Mouse (Mus musculus): ENCODE measurements around the gene Hexim1. TPM values are rescaled to one million over a fixed set of nuclear protein-coding genes. Genes with fewer than 3 reads are reported as not detected.

Hexim1 gene
- polyA plus RNA-seq, 1 experiment: 25.6 TPM

- DNase-seq (ENCODE audit: extremely low spot score in 1 of 2, low spot score in 1 of 2): peak; percentile 78 to 85
These were observed 646 bp upstream of the Hexim1 start for GRCm38 (mm10) chr11:103115163-103116007.

- peak in 1 of 2 experiments; percentile 75 for DNase-seq (ENCODE audit: extremely low spot score in 1 of 2, low spot score in 1 of 2)
These were observed 1.0 kb downstream of the Hexim1 start for GRCm38 (mm10) chr11:103116959-103117590.

GRCm38 (mm10) chr11:103117591-103118009 is 1.6 kb downstream of the Hexim1 start:
- DNase-seq (ENCODE audit: extremely low spot score in 1 of 2, low spot score in 1 of 2): peak in 1 of 2 experiments; percentile 41

GRCm38 (mm10) chr11:103118866-103119265 is 2.8 kb downstream of the Hexim1 start:
- DNase-seq (ENCODE audit: extremely low spot score in 1 of 2, low spot score in 1 of 2): no peak

GRCm38 (mm10) chr11:103119609-103120008 is 3.6 kb downstream of the Hexim1 start:
- no peak for DNase-seq (ENCODE audit: extremely low spot score in 1 of 2, low spot score in 1 of 2)

GRCm38 (mm10) chr11:103120315-103120714 is 4.3 kb downstream of the Hexim1 start:
- DNase-seq (ENCODE audit: extremely low spot score in 1 of 2, low spot score in 1 of 2): no peak

- peak in 1 of 2 experiments; percentile 48 for DNase-seq (ENCODE audit: extremely low spot score in 1 of 2, low spot score in 1 of 2)
These were observed 15.9 kb downstream of the Hexim1 start, which contains the start of gene Hexim2 for GRCm38 (mm10) chr11:103131701-103132575. Hexim2 (plus strand) TSS chr11:103132429.

- peak; percentile 100 for DNase-seq (ENCODE audit: extremely low spot score in 1 of 2, low spot score in 1 of 2)
These were observed 16.8 kb downstream of the Hexim1 start for GRCm38 (mm10) chr11:103132576-103133455.

- DNase-seq (ENCODE audit: extremely low spot score in 1 of 2, low spot score in 1 of 2): peak in 1 of 2 experiments; percentile 22
These were observed 17.6 kb downstream of the Hexim1 start for GRCm38 (mm10) chr11:103133456-103134185.

GRCm38 (mm10) chr11:103134221-103134620 is 18.2 kb downstream of the Hexim1 start:
- DNase-seq (ENCODE audit: extremely low spot score in 1 of 2, low spot score in 1 of 2): peak in 1 of 2 experiments; percentile 65

GRCm38 (mm10) chr11:103136039-103136577 is 20.1 kb downstream of the Hexim1 start:
- DNase-seq (ENCODE audit: extremely low spot score in 1 of 2, low spot score in 1 of 2): no peak

- DNase-seq (ENCODE audit: extremely low spot score in 1 of 2, low spot score in 1 of 2): no peak
These were observed 24.1 kb downstream of the Hexim1 start for GRCm38 (mm10) chr11:103139951-103140762.

GRCm38 (mm10) chr11:103140763-103141100 is 24.7 kb downstream of the Hexim1 start:
- DNase-seq (ENCODE audit: extremely low spot score in 1 of 2, low spot score in 1 of 2): no peak

GRCm38 (mm10) chr11:103141101-103141943 is 25.3 kb downstream of the Hexim1 start:
- no peak for DNase-seq (ENCODE audit: extremely low spot score in 1 of 2, low spot score in 1 of 2)

GRCm38 (mm10) chr11:103141944-103142255 is 25.9 kb downstream of the Hexim1 start:
- DNase-seq (ENCODE audit: extremely low spot score in 1 of 2, low spot score in 1 of 2): no peak

- peak; percentile 88 to 94 for DNase-seq (ENCODE audit: extremely low spot score in 1 of 2, low spot score in 1 of 2)
These were observed 26.6 kb downstream of the Hexim1 start for GRCm38 (mm10) chr11:103142441-103143182.
